Mouse (Mus musculus) megakaryocyte, embryonic 14.5 days (primary cell): ENCODE results near the gene Diras2.

ENCODE experiments used
- FLI1 ChIP-seq: IDR thresholded peaks from 2 replicates; pipeline ENCODE4 v1.6.1; 2012; ENCODE audit warnings: low read length, inconsistent platforms, mixed read lengths
- GATA1 ChIP-seq: IDR thresholded peaks from 3 replicates; pipeline ENCODE4 v1.6.1; 2012; ENCODE audit warnings: mixed read lengths, low read length, inconsistent platforms, borderline replicate concordance

GRCm38 (mm10) chr13:52565103-52565739 is 34.1 kb upstream of the Diras2 start:
- TF ChIP-seq GATA1 = no peak
- no peak for TF ChIP-seq FLI1
